Mouse (Mus musculus) liver (tissue): ENCODE results near the gene Sox13.
A peak's percentile ranks its signal among the peaks of the same experiment; 100 is the strongest.

Source experiments
- DNase-seq: peaks from one replicate; pipeline ENCODE4 v3.0.0-alpha.2; 2020; ENCODE audit warnings: mixed read lengths

The Sox13 gene

DNA sequence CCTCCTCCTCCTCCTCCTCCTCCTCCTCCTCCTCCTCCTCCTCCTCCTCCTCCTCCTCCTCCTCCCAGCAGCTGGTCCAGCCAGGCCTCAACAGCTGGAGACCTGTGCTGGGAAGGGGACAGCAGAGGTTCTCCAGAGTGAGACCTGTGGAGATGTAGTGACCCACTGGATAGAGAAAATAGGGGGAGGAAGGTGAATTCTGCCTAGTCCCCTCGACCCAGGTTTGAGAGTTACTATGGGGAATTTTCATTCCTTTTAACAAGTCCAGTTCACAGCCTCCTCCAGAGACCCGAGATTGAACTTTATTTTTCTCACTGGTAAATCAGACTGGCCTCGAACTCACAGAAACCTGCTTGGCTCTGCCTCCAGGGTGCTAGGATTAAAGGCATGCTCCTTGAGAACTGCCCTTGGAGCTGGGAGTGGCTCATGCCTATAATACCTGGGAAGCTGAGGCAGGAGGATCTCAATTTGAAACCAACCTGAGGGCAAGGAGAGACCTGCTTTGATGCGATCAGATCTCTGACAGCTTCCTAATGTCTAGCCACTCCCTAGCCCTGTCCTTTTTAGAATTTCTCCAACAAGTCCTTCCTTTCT is 467 bp upstream of the Sox13 start:
- DNase-seq: no peak

DNA sequence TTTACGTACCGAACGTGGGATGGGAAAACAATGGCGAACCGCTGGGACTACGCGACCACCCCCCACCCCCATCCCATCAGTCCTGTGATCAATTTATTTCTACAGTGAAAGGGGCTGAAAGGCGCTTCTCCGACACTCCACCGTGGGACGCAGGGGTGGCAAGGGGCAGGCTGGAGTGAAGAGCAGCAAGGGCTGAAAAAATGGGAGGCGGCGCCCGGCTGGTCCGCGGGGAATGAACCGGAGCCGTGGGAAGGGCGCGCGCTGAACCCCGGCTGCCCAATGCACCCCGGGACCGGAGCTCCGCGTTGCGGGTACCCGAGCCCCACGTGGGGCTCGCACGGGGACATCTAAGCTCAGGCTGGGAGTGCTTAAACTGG is 1.0 kb downstream of the Sox13 start:
- no peak for DNase-seq

DNA sequence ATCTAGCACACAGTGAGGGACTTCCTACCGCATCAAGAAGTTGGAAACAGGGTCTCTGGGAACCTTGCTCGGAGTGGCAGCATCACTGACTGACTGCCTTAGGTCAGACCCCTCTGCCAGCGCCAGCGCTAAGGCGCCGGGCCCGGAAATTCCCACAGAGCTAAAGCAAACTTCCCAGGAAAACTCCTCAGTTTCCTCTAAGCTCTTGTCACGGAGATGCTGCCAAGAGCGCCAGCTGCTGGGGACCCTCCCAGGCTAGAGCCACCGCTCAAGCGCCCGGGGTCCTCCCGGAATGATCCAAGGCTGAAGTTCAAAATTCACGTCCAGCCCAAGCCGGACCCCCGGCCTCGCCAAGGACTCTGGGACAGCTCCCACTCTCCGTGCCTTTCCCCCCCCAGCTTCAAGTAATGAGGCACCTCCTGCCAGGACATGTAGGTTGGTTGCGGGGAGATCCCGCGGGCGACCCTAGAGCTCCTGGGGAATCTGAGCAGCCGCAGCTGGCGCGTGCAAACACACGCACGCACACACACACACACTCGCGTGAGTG is 1.5 kb downstream of the Sox13 start:
- DNase-seq: no peak

DNA sequence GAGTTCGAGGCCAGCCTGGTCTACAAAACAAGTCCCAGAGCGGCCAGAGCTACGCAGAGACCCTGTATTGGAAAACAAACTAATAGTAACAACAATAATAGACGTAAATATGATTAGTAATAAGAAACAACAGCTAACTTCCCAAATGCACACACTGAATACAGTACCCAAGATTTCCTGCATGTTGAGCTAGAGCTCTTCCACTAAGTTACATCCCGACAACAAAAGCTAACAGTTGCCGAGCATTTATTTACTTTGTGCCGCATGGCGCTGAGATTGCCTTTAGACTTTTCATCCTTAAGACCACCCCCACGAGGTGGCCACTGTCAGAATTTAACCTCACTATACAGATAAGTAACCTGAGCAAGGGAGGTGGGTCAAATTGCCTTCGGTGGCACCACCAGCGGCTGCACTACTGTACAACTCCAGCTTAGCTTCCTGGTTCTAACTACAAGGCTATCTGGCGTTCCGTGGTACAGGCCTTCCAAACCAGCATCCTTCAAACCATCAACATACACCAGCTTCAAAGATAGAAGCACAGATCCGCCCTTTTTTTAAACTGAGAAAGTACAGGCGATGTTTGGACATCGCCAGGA is 2.1 kb downstream of the Sox13 start:
- DNase-seq: no peak

DNA sequence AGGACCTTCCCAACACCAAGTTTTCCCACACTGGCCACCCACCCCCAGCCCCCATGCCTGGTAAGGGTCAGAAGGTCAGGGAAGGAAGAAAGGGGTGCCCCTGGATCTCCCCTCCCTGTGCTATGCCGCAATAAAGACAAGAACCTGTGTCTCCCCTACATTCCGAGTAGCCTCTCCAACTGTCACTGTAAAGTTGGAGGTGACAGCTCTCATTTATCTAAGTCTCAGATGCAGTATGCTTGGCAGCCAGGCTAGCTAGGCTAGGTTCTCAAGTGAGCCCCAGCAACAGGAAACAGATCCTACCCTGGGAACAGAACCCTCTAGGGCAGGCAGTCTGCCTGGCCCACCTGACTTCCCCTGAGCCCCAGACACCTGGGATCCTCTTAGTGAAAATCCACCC is 3.1 kb downstream of the Sox13 start:
- no peak for DNase-seq

DNA sequence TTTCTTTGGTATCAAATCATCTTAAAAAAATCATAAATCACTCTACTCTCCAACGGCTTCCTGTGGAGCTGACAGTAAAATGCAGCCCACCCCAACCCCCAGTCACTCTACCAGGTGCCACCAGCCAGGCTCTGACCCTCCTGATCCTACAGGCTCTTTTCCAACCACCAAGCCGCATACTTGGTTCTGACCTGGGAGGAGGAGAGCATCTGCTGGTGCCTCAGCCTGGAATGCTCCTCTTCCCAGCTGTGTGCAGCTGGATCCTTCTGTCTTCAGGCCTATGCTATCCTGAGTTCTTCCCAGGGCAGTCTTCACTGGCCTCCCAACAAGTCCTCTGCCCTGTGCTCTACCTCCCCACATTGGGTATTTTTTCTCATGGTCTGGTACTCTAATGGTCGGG is 3.7 kb downstream of the Sox13 start:
- DNase-seq: no peak

DNA sequence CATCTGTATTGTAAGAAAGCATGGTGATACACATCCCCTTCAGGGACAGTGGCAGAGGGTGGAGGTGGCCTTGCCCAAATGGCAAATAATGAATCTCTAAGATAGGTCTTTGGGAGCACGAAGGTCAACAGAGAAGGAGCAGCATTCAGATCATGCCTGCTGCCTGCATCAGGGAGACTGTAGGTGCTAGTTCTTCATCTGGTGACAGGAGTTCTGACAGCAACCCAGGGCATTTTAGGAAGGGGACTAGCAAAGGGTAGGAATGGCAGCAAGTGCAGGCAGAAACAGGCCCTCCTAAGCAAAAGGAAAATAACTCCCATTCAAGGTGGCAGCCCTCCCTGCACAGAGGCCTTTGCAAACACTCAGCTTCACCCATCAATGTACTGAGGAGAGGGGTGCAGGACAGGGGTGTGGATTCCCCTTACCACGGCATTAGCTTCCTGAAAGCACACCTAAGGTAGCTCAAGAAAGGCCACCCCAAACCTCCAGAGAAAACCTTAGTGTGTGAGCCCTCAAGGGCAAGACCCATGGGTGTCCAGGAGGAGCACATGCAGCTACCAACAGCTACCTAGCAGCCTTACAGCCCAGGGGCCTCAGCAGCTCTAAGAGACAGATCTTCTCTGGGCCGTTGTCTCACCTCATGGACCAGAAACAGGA is 4.9 kb downstream of the Sox13 start:
- no peak for DNase-seq

DNA sequence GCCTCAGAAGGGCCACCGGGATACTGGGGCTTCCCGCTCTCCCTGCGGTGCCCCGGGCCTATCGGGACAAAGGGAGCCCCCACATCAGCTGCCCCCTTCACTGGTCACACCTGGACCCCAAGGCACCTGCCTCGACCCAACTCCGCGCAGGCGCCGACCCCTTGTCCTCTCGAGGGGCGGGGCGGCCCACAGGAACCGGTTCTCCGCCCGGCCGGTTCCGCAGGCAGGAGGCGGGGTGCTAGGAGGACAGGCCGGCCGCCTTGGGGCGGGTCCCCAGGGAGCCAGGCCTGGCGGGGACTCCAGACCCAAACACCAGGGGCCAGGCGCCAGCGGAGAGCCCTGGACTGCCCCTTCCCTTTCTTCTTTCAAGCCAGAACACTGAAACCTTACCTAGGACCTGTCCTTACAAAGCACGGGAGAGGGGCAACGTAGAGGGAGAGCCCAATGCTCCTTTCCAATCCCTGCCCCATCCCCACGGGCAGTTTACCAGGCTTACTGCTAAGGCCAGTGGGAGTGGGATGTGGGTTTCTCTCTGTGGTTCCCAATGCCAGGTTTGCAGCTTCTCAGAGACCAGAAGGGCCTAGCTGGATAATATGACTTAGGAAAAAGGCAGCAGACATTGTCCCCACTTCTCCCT is 5.9 kb downstream of the Sox13 start:
- DNase-seq: peak; percentile 53

DNA sequence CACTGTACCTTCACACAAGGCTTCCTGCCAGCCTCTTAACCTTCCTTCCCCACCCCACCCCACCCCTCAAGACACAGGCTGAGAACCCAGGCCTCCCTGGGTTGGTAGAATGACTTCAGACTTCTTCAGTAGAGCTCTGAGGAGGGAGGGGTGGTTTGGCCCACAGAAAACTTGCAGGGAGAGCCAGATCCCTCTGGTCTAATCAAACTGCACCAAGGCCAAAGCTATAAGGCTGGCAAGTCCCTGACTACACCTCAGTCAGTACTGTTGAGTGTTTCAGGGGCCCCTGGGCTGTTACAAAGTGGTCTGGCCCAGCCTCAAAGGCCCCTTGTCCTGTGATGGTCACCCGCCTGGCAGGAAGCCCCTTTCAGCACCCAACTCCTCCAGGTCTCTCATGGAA is 6.6 kb downstream of the Sox13 start:
- DNase-seq: no peak

DNA sequence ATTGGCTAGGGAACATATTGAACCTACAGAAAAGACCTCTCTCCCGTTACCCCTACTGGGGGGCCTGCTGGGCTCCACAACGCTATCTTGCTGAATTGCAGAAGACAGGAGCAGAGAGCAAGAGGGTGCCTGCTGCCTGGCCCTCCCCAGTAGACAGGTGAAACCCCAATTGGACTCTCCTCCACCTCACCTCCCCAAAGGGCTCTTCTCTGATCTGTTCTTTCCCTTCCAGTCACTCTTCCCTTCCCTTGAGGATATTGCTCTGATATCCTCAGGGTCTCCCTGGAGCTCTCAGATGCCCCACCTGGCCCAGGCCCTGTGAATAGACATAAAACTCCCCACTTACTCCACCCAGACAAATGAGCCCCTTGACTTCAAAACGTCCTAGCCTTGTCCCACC is 7.1 kb downstream of the Sox13 start:
- no peak for DNase-seq

DNA sequence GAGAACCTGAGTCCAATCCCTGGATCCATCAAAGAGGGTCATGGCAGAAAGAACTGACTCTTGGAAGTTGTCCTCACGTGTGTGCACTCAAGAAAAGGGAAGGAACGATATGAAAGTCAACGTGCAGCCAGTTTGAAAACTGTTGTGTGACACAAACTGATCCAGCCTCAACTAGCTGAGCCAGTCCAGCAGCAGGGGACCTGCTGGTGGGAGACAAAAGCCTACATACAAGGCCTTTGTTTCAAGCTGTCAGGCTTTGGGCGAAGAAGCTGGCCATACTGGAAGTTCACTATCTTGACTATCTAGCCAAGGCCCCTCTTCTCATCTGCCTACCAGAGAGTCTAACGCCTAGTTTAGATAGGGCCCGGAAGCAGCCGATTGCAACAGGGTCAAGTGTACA is 7.7 kb downstream of the Sox13 start:
- no peak for DNase-seq

DNA sequence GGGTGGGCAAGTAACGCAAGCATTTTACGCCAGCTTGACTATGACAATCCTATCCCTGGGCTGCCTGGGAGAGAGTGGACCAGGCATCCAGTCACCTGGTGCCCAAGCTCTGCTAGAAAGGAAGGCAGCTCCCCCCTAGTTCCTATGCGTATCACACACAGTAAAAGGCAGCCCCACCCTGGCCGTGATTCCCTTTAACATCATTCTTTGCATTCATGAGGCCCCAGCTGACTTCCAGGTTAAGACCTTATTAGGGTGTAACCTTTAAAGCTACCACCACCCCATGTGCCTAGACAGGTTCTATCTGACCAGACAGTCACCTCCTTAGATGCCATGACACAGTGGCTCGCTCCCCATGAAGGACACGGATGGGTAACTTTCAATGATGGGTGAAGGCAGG is 8.7 kb downstream of the Sox13 start:
- no peak for DNase-seq

DNA sequence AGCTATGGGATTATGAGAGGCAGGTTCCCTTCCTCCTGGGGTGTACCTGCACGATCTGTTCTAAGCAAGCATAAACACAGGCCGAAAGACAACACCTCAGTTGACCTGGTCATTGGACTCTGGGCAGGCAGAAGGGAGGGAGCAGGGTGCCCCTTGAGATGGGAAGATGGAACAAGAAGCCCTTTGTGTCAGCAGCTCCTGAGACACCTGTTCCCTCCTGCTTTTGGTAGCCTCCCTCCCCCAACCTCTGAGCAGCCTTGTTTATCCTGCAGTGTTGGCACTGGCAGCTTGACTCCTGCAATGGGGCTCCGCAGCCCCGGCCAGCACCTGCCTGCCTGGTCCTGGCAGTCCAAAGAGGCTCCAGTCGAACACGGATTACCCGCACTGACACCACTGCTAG is 9.1 kb downstream of the Sox13 start:
- no peak for DNase-seq

DNA sequence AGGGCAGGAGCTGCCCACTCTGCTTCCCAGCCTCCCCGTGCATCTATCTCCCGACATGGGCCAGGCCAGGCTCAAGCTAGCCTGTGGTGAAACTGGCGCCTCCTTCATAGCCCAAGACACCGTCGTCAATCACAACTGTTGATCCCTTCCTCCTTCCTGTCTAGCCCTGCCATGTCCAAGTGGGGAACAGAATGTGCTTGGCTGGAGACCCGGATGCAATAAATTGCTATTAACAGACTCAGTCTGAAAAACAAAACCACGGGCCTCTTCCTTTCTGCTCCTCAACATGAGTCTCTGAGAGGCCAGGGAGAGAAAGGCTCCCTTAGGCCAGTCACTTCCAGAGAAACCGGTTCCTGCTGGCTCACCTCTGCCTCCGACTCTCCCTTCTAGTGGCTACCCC is 11.2 kb downstream of the Sox13 start:
- DNase-seq: no peak

DNA sequence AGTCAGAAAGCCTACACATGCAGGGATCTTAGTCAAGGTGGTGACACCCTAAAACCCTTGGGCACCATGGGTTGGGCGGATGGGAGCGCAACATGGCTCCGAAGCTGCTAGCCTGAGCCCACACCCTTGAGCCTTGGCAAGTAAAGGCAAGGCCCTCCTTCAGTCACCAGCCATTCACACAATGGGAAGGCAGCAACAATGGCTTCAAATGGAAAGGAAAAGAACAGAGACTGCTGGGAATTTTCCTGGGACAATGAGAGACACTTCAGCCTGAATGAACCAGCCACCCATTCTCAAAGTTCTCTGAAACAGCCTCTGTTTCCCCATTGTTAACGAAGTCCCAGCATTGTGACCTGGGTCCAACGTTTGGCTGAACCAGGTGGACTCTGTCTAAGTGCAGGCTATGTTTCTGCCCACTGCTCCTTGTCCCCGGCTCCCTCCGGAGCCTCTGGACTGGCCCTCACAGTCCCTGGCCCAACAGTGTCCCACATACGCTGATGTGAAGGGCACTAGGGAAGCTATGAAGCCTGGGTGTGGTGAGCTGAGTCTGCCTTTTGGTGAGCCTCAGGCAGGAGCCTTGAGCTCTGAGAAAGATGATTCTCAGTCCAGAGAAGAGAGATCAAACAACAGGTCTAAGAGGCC is 12.6 kb downstream of the Sox13 start:
- no peak for DNase-seq

DNA sequence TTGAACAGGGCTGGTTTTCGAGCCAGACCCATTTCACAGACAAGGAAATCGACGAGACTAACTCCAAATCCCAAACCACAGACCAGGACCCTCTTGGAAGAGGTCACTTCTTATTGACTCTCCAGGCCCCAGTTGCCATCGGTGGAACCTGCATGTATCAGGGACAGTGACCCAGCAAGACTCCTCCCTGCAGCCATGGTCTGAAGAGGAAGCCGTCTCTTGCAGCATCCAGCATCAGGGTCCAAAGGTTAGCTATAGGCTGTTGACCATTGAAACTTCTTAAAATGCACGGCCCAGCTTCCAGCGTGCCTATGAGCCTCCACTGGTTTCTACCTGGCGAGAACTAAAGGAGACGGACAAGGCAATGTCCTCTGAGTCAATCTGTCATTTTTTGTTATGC is 14.4 kb downstream of the Sox13 start:
- DNase-seq: no peak

DNA sequence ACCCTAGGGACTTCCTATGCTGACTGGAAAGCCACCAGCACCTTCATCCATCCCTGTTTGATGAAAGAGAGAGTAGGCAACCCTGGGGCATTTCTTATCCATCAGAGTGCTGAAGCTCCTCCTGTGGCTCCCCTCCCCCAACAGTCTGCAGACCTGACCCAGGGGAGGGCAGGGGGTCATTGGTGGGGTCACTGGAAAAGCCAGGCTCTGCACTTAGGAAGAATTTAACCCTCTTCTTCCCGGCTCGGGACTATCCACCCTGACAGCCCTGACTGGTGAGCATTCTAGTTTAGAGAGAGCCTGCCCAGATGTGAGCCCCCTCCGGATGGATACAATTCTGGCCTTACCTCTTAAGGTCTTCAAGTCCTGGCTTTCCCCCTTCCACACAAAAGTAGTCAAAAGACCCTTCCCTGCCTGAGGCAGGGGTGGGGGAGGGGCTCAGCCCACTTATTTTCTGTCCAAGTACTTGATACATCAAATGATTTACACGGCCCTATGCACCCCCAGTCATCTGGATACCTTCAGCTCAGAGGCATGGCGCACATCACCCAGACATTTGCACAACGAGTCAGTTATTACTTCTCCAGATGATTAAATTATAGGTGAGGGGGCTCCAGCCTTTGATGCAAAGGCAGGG is 15.2 kb downstream of the Sox13 start:
- DNase-seq: peak; percentile 47

DNA sequence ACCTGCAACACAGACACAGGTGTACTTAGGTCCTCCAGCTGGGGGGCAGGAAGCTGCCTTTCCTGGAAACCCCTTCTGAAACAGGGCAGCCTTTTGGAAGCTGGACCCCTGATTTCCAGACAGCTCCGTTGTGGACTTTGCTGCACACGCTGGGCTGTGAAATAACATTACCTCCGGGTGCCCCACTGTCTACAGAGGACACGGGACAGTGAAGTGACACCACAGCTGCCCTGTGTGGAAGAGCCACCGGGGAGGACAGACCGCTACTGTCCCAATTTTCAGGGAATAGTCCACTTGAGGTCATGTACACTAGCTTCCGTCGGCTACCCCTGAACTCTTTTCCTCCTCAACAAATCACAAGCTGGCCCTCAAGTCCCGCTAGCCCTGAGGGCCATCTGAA is 15.9 kb downstream of the Sox13 start:
- no peak for DNase-seq

DNA sequence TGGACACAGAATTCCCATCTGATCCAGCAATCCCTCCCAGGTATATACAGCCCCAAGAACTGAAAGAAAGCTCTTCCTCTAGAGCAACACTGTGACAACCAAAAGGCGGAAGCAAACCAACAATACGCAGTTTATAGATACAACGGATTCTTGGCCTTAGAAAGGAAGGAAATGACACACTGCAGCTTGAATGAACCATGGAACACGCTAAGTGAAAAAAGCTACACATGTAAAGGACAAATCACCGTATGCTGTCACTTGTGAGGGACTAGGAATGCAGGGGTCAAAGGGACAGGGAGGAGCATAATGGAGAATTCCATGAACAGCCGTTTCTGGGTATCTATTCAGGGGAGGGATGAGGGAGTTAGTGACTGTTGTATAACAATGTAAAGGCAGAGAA is 16.7 kb downstream of the Sox13 start:
- DNase-seq: no peak

DNA sequence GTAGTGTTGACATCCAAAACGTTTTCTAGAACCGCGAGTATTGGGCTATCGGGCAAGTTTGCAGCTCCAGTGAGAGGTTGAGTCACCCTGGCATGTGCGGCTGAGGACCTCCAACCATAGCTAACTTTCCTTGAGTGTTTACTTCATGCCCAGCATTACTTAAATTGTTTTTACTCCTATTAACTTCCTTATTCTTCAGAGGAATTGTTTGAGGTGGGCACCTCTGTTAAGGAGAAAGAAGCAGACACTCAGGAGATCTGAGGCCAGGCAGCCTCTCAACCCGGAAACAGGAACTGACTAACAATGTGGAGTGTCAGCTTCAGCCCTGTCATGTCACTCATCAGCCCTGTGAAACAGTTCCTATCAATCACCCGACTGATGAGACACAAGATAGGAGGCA is 17.6 kb downstream of the Sox13 start:
- no peak for DNase-seq

DNA sequence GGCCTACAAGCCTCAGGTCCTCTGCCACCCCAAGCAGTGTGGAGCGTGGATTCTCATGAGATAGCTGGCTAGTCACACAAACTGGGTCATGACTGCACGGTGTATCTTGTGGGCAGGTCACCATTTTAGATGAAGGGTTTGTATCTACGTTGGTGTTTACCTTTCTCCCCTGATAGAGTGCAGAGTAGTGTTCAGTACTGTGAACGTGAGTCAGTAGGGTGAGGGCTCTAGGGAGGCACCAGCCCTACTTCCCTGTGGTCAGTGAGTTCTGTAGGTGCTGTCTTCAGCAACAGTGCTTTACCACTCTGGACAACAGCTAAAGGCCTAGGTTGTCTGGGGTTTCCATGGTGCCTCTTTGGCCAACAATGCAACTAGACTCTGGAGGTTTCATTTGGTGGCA is 20.2 kb downstream of the Sox13 start:
- DNase-seq: no peak

DNA sequence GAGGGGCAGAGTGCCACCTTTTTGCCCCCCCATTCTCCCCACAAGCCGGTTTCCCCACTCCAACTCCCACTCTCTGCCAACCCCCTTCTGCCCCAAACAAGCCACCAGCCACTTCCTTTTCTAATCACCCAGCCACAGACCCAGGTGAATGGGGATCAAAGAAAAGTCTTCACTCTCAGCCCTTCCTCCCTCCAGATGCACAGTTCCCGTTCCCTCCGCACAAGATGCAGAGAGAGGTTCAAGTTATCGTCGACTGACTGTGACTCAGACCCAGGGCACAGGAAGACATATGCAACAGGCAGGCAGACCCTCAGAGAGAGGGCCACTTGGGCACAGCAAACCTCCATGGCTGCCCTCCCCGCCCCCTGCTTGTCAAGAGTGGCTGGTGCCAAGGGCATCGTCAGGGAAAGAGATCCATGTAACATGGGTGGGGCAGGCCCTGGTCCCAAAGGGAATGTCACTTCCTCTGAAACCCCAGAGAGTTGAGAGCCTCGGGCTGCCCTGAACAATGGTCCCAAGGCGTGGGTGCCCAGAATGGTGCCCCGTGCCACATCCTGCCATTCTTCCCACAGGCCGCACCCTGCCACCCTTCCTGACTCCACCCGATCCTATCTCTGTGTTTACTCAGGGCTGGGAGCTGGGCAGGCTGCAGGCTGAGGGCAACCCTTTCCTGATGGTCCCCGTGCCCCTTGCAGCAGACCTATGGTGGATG is 24.0 kb downstream of the Sox13 start:
- no peak for DNase-seq
